Mouse (Mus musculus) MEL (cell line): ENCODE results near the gene Mta3. TPM values are rescaled to one million over a fixed set of nuclear protein-coding genes. Genes with fewer than 3 reads are reported as not detected.

Source experiments
- DNase-seq: peaks from one replicate; pipeline ENCODE4 v3.0.0; 2011; ENCODE audit warnings: low read depth, low spot score
- H3K27ac ChIP-seq: 2 replicates; pipeline ENCODE4 v1.5.1; 2012; ENCODE audit warnings: low read depth, mild to moderate bottlenecking, control low read depth, low read length, moderate library complexity; ENCODE audit not compliant: control insufficient read depth
- H3K27me3 ChIP-seq, 2 experiments: fragments of 150-350 bp in 1 of 2; sonication (generic) in 1 of 2; 2 replicates each; pipeline ENCODE4 v1.6.1; 2012; ENCODE audit warnings: low read length in 2 of 2, mild to moderate bottlenecking in 2 of 2, improper control_type of control experiment in 1 of 2, moderate library complexity in 1 of 2; ENCODE audit not compliant: insufficient read depth in 2 of 2, control insufficient read depth in 1 of 2
- H3K36me3 ChIP-seq, 2 experiments: 2 replicates each; pipeline ENCODE4 v1.6.1; 2012 to 2014; ENCODE audit warnings: low read length in 2 of 2, improper control_type of control experiment in 1 of 2, inconsistent platforms in 1 of 2, mild to moderate bottlenecking in 1 of 2; ENCODE audit not compliant: insufficient read depth in 2 of 2, control insufficient read depth in 1 of 2
- H3K4me1 ChIP-seq, 2 experiments: fragments of 150-350 bp in 1 of 2; sonication (generic) in 1 of 2; 2 replicates each; pipeline ENCODE4 v1.6.1; 2012; ENCODE audit warnings: low read length in 2 of 2, improper control_type of control experiment in 1 of 2, mild to moderate bottlenecking in 1 of 2; ENCODE audit not compliant: insufficient read depth in 2 of 2, control insufficient read depth in 1 of 2
- H3K4me3 ChIP-seq, 2 experiments: fragments of 150-350 bp in 1 of 2; sonication (generic) in 1 of 2; 2 replicates each; pipeline ENCODE4 v1.5.1; 2012; ENCODE audit warnings: low read depth in 2 of 2, low read length in 2 of 2, mild to moderate bottlenecking in 2 of 2, moderate library complexity in 2 of 2, control low read depth in 1 of 2, improper control_type of control experiment in 1 of 2; ENCODE audit not compliant: control insufficient read depth in 1 of 2, insufficient read depth in 1 of 2
- H3K79me2 ChIP-seq: 2 replicates; pipeline ENCODE4 v1.6.1; 2012; ENCODE audit warnings: mild to moderate bottlenecking, low read length, moderate library complexity; ENCODE audit not compliant: control insufficient read depth, poor library complexity, insufficient read depth
- H3K9ac ChIP-seq: 2 replicates; pipeline ENCODE4 v1.6.1; 2012; ENCODE audit warnings: low read depth, mild to moderate bottlenecking, control low read depth, low read length, moderate library complexity; ENCODE audit not compliant: control insufficient read depth, poor library complexity, severe bottlenecking
- H3K9me3 ChIP-seq: fragments of 150-350 bp; sonication (generic); replicated peaks from 2 replicates; pipeline ENCODE4 v1.6.1; 2012; ENCODE audit warnings: mild to moderate bottlenecking, low read length, improper control_type of control experiment, moderate library complexity; ENCODE audit not compliant: insufficient read depth
- CHD2 ChIP-seq: IDR thresholded peaks from 2 replicates; pipeline ENCODE4 v1.6.1; 2011; ENCODE audit warnings: low read length, improper control_type of control experiment
- CTCF ChIP-seq, 3 experiments: IDR thresholded peaks in 2 of 3; conservative IDR thresholded peaks in 1 of 3; 2 replicates each; pipeline ENCODE4 v1.5.1; 2011 to 2012; ENCODE audit warnings: low read length in 3 of 3, low read depth in 2 of 3, mild to moderate bottlenecking in 2 of 3, improper control_type of control experiment in 1 of 3, inconsistent platforms in 1 of 3, mixed read lengths in 1 of 3, moderate library complexity in 1 of 3; ENCODE audit not compliant: control insufficient read depth in 1 of 3, insufficient read depth in 1 of 3, poor library complexity in 1 of 3, severe bottlenecking in 1 of 3
- E2F4 ChIP-seq: IDR thresholded peaks from 2 replicates; pipeline ENCODE4 v1.6.1; 2011; ENCODE audit warnings: low read depth, low read length, improper control_type of control experiment, borderline replicate concordance
- ELF1 ChIP-seq: IDR thresholded peaks from 2 replicates; pipeline ENCODE4 v1.6.1; 2014; ENCODE audit warnings: low read depth, mild to moderate bottlenecking, inconsistent platforms, low read length, improper control_type of control experiment, moderate library complexity
- EP300 ChIP-seq, 2 experiments: IDR thresholded peaks; 2 replicates each; pipeline ENCODE4 v1.6.1; 2011; ENCODE audit warnings: improper control_type of control experiment in 2 of 2, low read length in 2 of 2, low read depth in 1 of 2, mild to moderate bottlenecking in 1 of 2
- GATA1 ChIP-seq: IDR thresholded peaks from 2 replicates; pipeline ENCODE4 v1.6.1; 2011; ENCODE audit warnings: low read depth, low read length, improper control_type of control experiment
- KAT2A ChIP-seq: conservative IDR thresholded peaks from 2 replicates; pipeline ENCODE4 v1.6.1; 2012; ENCODE audit warnings: low read depth, low read length, improper control_type of control experiment, inconsistent platforms
- MAZ ChIP-seq: IDR thresholded peaks from 2 replicates; pipeline ENCODE4 v1.6.1; 2012; ENCODE audit warnings: low read depth, mild to moderate bottlenecking, inconsistent platforms, low read length, improper control_type of control experiment
- MYB ChIP-seq: IDR thresholded peaks from 2 replicates; pipeline ENCODE4 v1.6.1; 2011; ENCODE audit warnings: mild to moderate bottlenecking, low read depth, low read length, improper control_type of control experiment
- MYC ChIP-seq: IDR thresholded peaks from 2 replicates; pipeline ENCODE4 v1.6.1; 2011; ENCODE audit warnings: low read depth, mild to moderate bottlenecking, low read length, improper control_type of control experiment, moderate library complexity
- NELFE ChIP-seq: IDR thresholded peaks from 2 replicates; pipeline ENCODE4 v1.6.1; 2011; ENCODE audit warnings: low read depth, low read length, improper control_type of control experiment
- NRF1 ChIP-seq: IDR thresholded peaks from 2 replicates; pipeline ENCODE4 v1.6.1; 2014; ENCODE audit warnings: low read depth, mild to moderate bottlenecking, inconsistent platforms, low read length, improper control_type of control experiment, moderate library complexity; ENCODE audit not compliant: poor library complexity, insufficient read depth, severe bottlenecking
- POLR2A ChIP-seq, 2 experiments: IDR thresholded peaks; 2 replicates each; pipeline ENCODE4 v1.6.1; 2011 to 2012; ENCODE audit warnings: low read length in 2 of 2, mild to moderate bottlenecking in 2 of 2, control low read depth in 1 of 2, improper control_type of control experiment in 1 of 2, low read depth in 1 of 2, moderate library complexity in 1 of 2; ENCODE audit not compliant: control insufficient read depth in 1 of 2, insufficient read depth in 1 of 2, poor library complexity in 1 of 2
- POLR2AphosphoS2 ChIP-seq: IDR thresholded peaks from 2 replicates; pipeline ENCODE4 v1.6.1; 2011; ENCODE audit warnings: low read length, improper control_type of control experiment
- POLR2AphosphoS5 ChIP-seq: IDR thresholded peaks from 2 replicates; pipeline ENCODE4 v1.6.1; 2012; ENCODE audit warnings: low read depth, borderline replicate concordance, mild to moderate bottlenecking, inconsistent platforms, low read length, moderate library complexity, mixed read lengths
- RCOR1 ChIP-seq: IDR thresholded peaks from 2 replicates; pipeline ENCODE4 v1.6.1; 2012; ENCODE audit warnings: low read depth, mild to moderate bottlenecking, inconsistent platforms, low read length, improper control_type of control experiment
- TAL1 ChIP-seq: IDR thresholded peaks from 2 replicates; pipeline ENCODE4 v1.6.1; 2012; ENCODE audit warnings: mild to moderate bottlenecking, inconsistent platforms, low read length, moderate library complexity, mixed read lengths
- TBP ChIP-seq: IDR thresholded peaks from 2 replicates; pipeline ENCODE4 v1.8.0; 2011; ENCODE audit warnings: low read depth, low read length, improper control_type of control experiment
- TCF12 ChIP-seq: IDR thresholded peaks from 2 replicates; pipeline ENCODE4 v1.6.1; 2014; ENCODE audit warnings: low read depth, mild to moderate bottlenecking, inconsistent platforms, low read length, improper control_type of control experiment, moderate library complexity
- USF1 ChIP-seq: IDR thresholded peaks from 2 replicates; pipeline ENCODE4 v1.6.1; 2014; ENCODE audit warnings: low read depth, mild to moderate bottlenecking, inconsistent platforms, low read length, improper control_type of control experiment, moderate library complexity
- USF2 ChIP-seq, 2 experiments: IDR thresholded peaks; 2 replicates each; pipeline ENCODE4 v1.6.1; 2011 to 2012; ENCODE audit warnings: improper control_type of control experiment in 2 of 2, low read length in 2 of 2, borderline replicate concordance in 1 of 2, inconsistent platforms in 1 of 2, low read depth in 1 of 2, mild to moderate bottlenecking in 1 of 2; ENCODE audit not compliant: insufficient read depth in 1 of 2
- ZC3H11A ChIP-seq: IDR thresholded peaks from 2 replicates; pipeline ENCODE4 v1.6.1; 2012; ENCODE audit warnings: low read depth, mild to moderate bottlenecking, inconsistent platforms, low read length, improper control_type of control experiment
- ZKSCAN1 ChIP-seq: IDR thresholded peaks from 2 replicates; pipeline ENCODE4 v1.6.1; 2012; ENCODE audit warnings: low read depth, mild to moderate bottlenecking, inconsistent platforms, low read length, improper control_type of control experiment, moderate library complexity
- ZNF384 ChIP-seq: IDR thresholded peaks from 2 replicates; pipeline ENCODE4 v1.6.1; 2012; ENCODE audit warnings: low read depth, mild to moderate bottlenecking, inconsistent platforms, low read length, improper control_type of control experiment
- polyA plus RNA-seq, 2 experiments: library from polyadenylated mRNA; stranded (reverse) in 1 of 2; unstranded in 1 of 2; fragments of >175 nt in 1 of 2; fragments of >200 nt in 1 of 2; gene quantifications; 2 replicates each; pipeline versions ENCODE4 v1.2.1 to v1.2.4; 2012; ENCODE audit warnings: low replicate concordance in 2 of 2, low read depth in 1 of 2; ENCODE audit not compliant: insufficient read length in 2 of 2, insufficient read depth in 1 of 2, missing spikeins in 1 of 2
- total RNA-seq: library from RNA; depleted of rRNA; stranded (reverse); fragments of 300-350 nt; gene quantifications from 2 replicates; pipeline ENCODE4 v1.2.3, GENCODE M21; 2012; rRNA removed

The Mta3 gene
- total RNA-seq = 25.1 and 28.8 TPM in 2 replicates
- 10 to 100 TPM in 1 of 2 experiments, not detected in 1; 58.2 TPM for polyA plus RNA-seq

- H3K27ac ChIP-seq = peak within 1 kb of the TSS; percentile 76
- peaks cover 0 to 21% of the 10 kb centered on the region in 2 experiments; a peak in 2 of 4 replicates for H3K36me3 ChIP-seq
- peak within 1 kb of the TSS; percentile 83 to 98 for H3K4me3 ChIP-seq
- peak within 1 kb of the TSS; percentile 94 for H3K9ac ChIP-seq
- TF ChIP-seq CHD2 (peak; percentile 36), MYC (no peak)
- TF ChIP-seq, all 39 proteins: peak for 1
- peaks cover 8 to 28% of the 10 kb centered on the region in 2 experiments for H3K4me1 ChIP-seq
- H3K27me3 ChIP-seq = no peaks in the 10 kb centered on the region
- DNase-seq = no peak
- peaks cover 20% of the 10 kb centered on the region for H3K79me2 ChIP-seq
- H3K9me3 ChIP-seq = no peaks in the 10 kb centered on the region
These were observed at the start of gene Mta3 for GRCm38 (mm10) chr17:83706116-83706593. Gene Mta3, plus strand, starts transcription at chr17:83706163.

- Histone ChIP-seq H3K36me3 (peaks cover 0 to 17% of the 10 kb centered on the region in 2 experiments; a peak in 2 of 4 replicates), H3K9ac (no peak overlapping the region), H3K79me2 (no peaks in the 10 kb centered on the region), H3K9me3 (no peaks in the 10 kb centered on the region), H3K27me3 (no peaks in the 10 kb centered on the region), H3K27ac (no peak overlapping the region)
- no peak for DNase-seq
- TF ChIP-seq POLR2AphosphoS5 (no peak), MYC (no peak), RCOR1 (no peak), MAZ (no peak), TAL1 (no peak), USF2 (IDR thresholded peaks at IDR 0.05; ENCODE audit: borderline replicate concordance in 1 of 2, insufficient read depth in 1 of 2, low read depth in 1 of 2, low read length in 2 of 2) (no peak), E2F4 (no peak), GATA1 (no peak), EP300 (IDR thresholded peaks at IDR 0.05; ENCODE audit: low read depth in 1 of 2, low read length in 2 of 2) (no peak)
- TF ChIP-seq, all 39 proteins: peak for 0
- no peak overlapping the region for H3K4me3 ChIP-seq
- peaks cover 8 to 22% of the 10 kb centered on the region in 2 experiments; a peak in 3 of 4 replicates for H3K4me1 ChIP-seq
These were observed 48.6 kb upstream of the Mta3 start for GRCm38 (mm10) chr17:83657375-83657774.

- no peaks in the 10 kb centered on the region for H3K9me3 ChIP-seq
- H3K27me3 ChIP-seq = no peaks in the 10 kb centered on the region
- DNase-seq = peak; percentile 57
- H3K4me3 ChIP-seq = no peak overlapping the region
- peak overlapping the region; percentile 64 for H3K27ac ChIP-seq
- no peaks in the 10 kb centered on the region for H3K79me2 ChIP-seq
- no peak overlapping the region for H3K9ac ChIP-seq
- peaks cover 0 to 14% of the 10 kb centered on the region in 2 experiments; a peak in 2 of 4 replicates for H3K36me3 ChIP-seq
- peaks cover 8 to 17% of the 10 kb centered on the region in 2 experiments; a peak in 3 of 4 replicates for H3K4me1 ChIP-seq
- TF ChIP-seq NRF1 = no peak
- TF ChIP-seq MYB = peak; percentile 81
- TF ChIP-seq USF1 = no peak
- no peak for TF ChIP-seq KAT2A
- TF ChIP-seq ZKSCAN1 = no peak
- TF ChIP-seq TCF12 = peak; percentile 98
- no peak for TF ChIP-seq MYC
- TF ChIP-seq NELFE = no peak; the same call in 1 of the 2 replicates
- peak; percentile 63; the same call in 1 of the 2 replicates for TF ChIP-seq RCOR1
- TF ChIP-seq E2F4 = no peak
- TF ChIP-seq CHD2 = no peak
- no peak for TF ChIP-seq ELF1
- TF ChIP-seq TAL1 = peak; percentile 89
- TF ChIP-seq POLR2AphosphoS2 = no peak
- no peak for TF ChIP-seq POLR2A (IDR thresholded peaks at IDR 0.05; ENCODE audit: control insufficient read depth in 1 of 2, insufficient read depth in 1 of 2, low read depth in 1 of 2, low read length in 2 of 2, poor library complexity in 1 of 2)
- no peak for TF ChIP-seq CTCF (IDR thresholded peaks at IDR 0.05 in 2 of 3, conservative IDR thresholded peaks at IDR 0.05 in 1 of 3; ENCODE audit: control insufficient read depth in 1 of 3, insufficient read depth in 1 of 3, low read depth in 2 of 3, low read length in 3 of 3, poor library complexity in 1 of 3, severe bottlenecking in 1 of 3)
- TF ChIP-seq TBP = no peak
- TF ChIP-seq MAZ = no peak
- no peak for TF ChIP-seq ZC3H11A
- no peak for TF ChIP-seq ZNF384
These were observed 47.0 kb upstream of the Mta3 start for GRCm38 (mm10) chr17:83658943-83659342.
